Mouse (Mus musculus) stomach, postnatal 0 days (tissue): ENCODE measurements at regions not wholly inside any gene's neighbourhood (a gene's known extent, or its start where the extent isn't known, plus 50 kb on each side); places are given as distances from the start of the nearest gene placed in this dataset.

Source experiments
- CTCF ChIP-seq: IDR thresholded peaks from 2 replicates; pipeline ENCODE4 v1.5.1; 2016; ENCODE audit warnings: antibody characterized with exemption, low read depth, mild to moderate bottlenecking, moderate library complexity
- EP300 ChIP-seq: optimal IDR thresholded peaks from 2 replicates; pipeline ENCODE3; 2016; ENCODE audit warnings: antibody characterized with exemption

GRCm38 (mm10) chr6:18677131-18677530 is 162.5 kb upstream of the Cttnbp2 start:
- TF ChIP-seq CTCF: no peak
- TF ChIP-seq EP300: no peak
